Mouse (Mus musculus) thymus, adult 2 months (tissue): ENCODE data around the gene Repin1.

Experiments used
- CTCF ChIP-seq: fragments of 200-500 bp; IDR thresholded peaks from 2 replicates; pipeline ENCODE4 v1.5.1; 2012; ENCODE audit warnings: mild to moderate bottlenecking, control low read depth, low read length, moderate library complexity, borderline replicate concordance; ENCODE audit not compliant: control insufficient read depth, poor library complexity, insufficient read depth; ENCODE audit errors: extremely low read depth
- POLR2A ChIP-seq: fragments of 200-500 bp; IDR thresholded peaks from 2 replicates; pipeline ENCODE4 v1.6.1; 2012; ENCODE audit warnings: mild to moderate bottlenecking, low read length, control low read depth, moderate library complexity; ENCODE audit not compliant: control insufficient read depth, poor library complexity, insufficient read depth; ENCODE audit errors: extremely low read depth

DNA sequence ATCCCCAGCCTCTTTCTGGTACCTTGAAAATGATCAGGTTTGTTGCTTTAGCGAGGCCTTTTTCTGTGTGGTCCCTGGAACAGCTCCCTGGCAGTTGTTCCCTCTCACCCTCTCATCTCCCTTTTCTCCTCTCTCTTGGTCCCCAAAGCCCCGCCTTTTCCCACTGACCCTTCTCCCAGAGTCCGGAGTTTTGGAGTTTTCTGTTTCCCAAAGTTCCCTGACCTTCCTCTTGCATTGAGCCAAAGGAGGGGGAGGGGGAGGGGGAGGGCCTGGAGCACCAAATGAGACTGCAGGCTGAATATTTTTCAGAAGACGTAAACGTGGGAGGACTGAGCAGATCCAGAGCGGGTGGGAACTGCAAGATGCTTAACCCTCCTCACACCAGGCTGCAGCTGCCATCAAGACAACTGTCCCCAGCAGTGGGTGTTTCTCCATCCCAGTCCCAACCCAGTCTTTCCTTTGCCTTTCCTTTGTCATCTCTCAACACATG, 21.1 kb upstream of the Repin1 start, which contains the start of gene Rarres2:
- TF ChIP-seq CTCF = no peak
- no peak for TF ChIP-seq POLR2A
